Mouse (Mus musculus) hindbrain, embryonic 16.5 days (tissue): ENCODE measurements around the gene Arid3a. TPM values are rescaled to one million over a fixed set of nuclear protein-coding genes. Genes with fewer than 3 reads are reported as not detected.
A peak's percentile ranks its signal among the peaks of the same experiment; 100 is the strongest.

ENCODE experiments used
- ATAC-seq: fragments of 200-750 bp; cut with Nextera tagmentation; 2 replicates; pipeline ENCODE4 v1.8.0; 2017; ENCODE audit warnings: moderate TSS enrichment, moderate library complexity
- H3K27ac ChIP-seq: fragments of 300-500 bp; sonication (generic); 2 replicates; pipeline ENCODE4 v1.5.1; 2014; ENCODE audit warnings: low read depth, mild to moderate bottlenecking, control low read depth, low read length, moderate library complexity
- H3K27me3 ChIP-seq: fragments of 300-500 bp; sonication (generic); replicated peaks from 2 replicates; pipeline ENCODE4 v1.6.1; 2014; ENCODE audit warnings: low read length; ENCODE audit not compliant: control insufficient read depth, insufficient read depth
- H3K36me3 ChIP-seq: fragments of 300-500 bp; sonication (generic); 2 replicates; pipeline ENCODE4 v1.6.1; 2014; ENCODE audit warnings: mild to moderate bottlenecking, low read length, moderate library complexity, mixed read lengths; ENCODE audit not compliant: control insufficient read depth, insufficient read depth
- H3K4me1 ChIP-seq: fragments of 300-500 bp; sonication (generic); 2 replicates; pipeline ENCODE4 v1.6.1; 2014; ENCODE audit warnings: low read depth, low read length; ENCODE audit not compliant: control insufficient read depth, insufficient read depth
- H3K4me2 ChIP-seq: fragments of 300-500 bp; sonication (generic); 2 replicates; pipeline ENCODE4 v1.6.1; 2014; ENCODE audit warnings: mild to moderate bottlenecking, low read length, control low read depth, moderate library complexity
- H3K4me3 ChIP-seq: fragments of 300-500 bp; sonication (generic); 2 replicates; pipeline ENCODE4 v1.5.1; 2014; ENCODE audit warnings: mild to moderate bottlenecking, low read length, control low read depth, moderate library complexity
- H3K9ac ChIP-seq: fragments of 300-500 bp; sonication (generic); 2 replicates; pipeline ENCODE4 v1.6.1; 2014; ENCODE audit warnings: low read depth, mild to moderate bottlenecking, control low read depth, low read length, moderate library complexity
- H3K9me3 ChIP-seq: fragments of 300-500 bp; sonication (generic); 2 replicates; pipeline ENCODE4 v1.6.1; 2014; ENCODE audit warnings: mild to moderate bottlenecking, low read length, moderate library complexity; ENCODE audit not compliant: control insufficient read depth
- WGBS: fragments of 180-500 bp; shearing (Covaris S2); extraction: QIAGEN DNeasy Blood & Tissue Kit; methylation state at CpG from one replicate; pipeline ENCODE4 v1.1.7; 2014; 5-methylcytosine and 5-hydroxymethylcytosine counted together
- polyA plus RNA-seq: library from polyadenylated mRNA; unstranded; fragments of >200 nt; fragmentation: Nextera tagmentation; extraction: Ambion mirVana; gene quantifications from 2 replicates; pipeline ENCODE4 v1.2.1, GENCODE M21; 2015

Arid3a gene
- polyA plus RNA-seq, 1 experiment from 2014 or later, result 1.7 TPM

- no peaks in the 10 kb centered on the region for H3K9me3 ChIP-seq
- 90% methylated on average over 21 of the region's 21 CpGs for WGBS
- H3K36me3 ChIP-seq, result peaks cover 45% of the 10 kb centered on the region
- no peak overlapping the region for H3K9ac ChIP-seq
- H3K27me3 ChIP-seq, result peaks cover 21% of the 10 kb centered on the region
- no peak overlapping the region for H3K27ac ChIP-seq
- H3K4me2 ChIP-seq, result no peak overlapping the region
- ATAC-seq, result no peak
- H3K4me3 ChIP-seq, result no peak overlapping the region
- peaks cover 7% of the 10 kb centered on the region for H3K4me1 ChIP-seq
These were observed 47.2 kb downstream of the Arid3a start for GRCm38 (mm10) chr10:79974087-79974486.

DNA sequence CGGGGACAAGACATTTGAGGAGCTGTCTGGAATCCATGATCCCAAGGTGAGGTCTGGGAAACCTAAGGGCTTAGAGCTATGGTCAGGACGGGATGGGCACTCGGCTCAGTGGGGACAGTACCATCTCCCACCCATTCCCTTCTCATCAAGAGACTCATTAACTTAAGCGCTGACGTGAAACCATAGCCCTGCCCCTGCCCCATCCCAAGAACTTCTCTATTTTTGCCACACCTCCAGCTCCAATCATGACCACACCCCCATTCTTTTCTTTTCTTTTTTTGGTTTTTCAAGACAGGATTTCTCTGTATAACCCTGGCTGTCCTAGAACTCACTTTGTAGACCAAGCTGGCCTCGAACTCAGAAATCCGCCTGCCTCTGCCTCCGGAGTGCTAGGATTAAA, 47.8 kb downstream of the Arid3a start:
- no peak overlapping the region for H3K4me2 ChIP-seq
- H3K27me3 ChIP-seq, result peaks cover 18% of the 10 kb centered on the region
- H3K9me3 ChIP-seq, result no peaks in the 10 kb centered on the region
- H3K4me3 ChIP-seq, result no peak overlapping the region
- peaks cover 46% of the 10 kb centered on the region for H3K36me3 ChIP-seq
- H3K9ac ChIP-seq, result no peak overlapping the region
- ATAC-seq, result no peak
- 92% methylated on average over 8 of the region's 8 CpGs for WGBS
- H3K4me1 ChIP-seq, result peaks cover 7% of the 10 kb centered on the region
- H3K27ac ChIP-seq, result no peak overlapping the region

GRCm38 (mm10) chr10:79976071-79976721, 49.4 kb downstream of the Arid3a start:
- Histone ChIP-seq H3K4me1 (peaks cover 4% of the 10 kb centered on the region), H3K4me2 (no peak overlapping the region), H3K4me3 (no peak overlapping the region), H3K36me3 (peaks cover 46% of the 10 kb centered on the region), H3K9me3 (no peaks in the 10 kb centered on the region), H3K9ac (no peak overlapping the region), H3K27ac (no peak overlapping the region), H3K27me3 (peaks cover 11% of the 10 kb centered on the region)
- no peak for ATAC-seq
- 87% methylated on average over 28 of the region's 28 CpGs for WGBS

GRCm38 (mm10) chr10:79976722-79977107, 49.9 kb downstream of the Arid3a start:
- Histone ChIP-seq H3K36me3 (peaks cover 46% of the 10 kb centered on the region), H3K27me3 (peaks cover 6% of the 10 kb centered on the region), H3K4me2 (no peak overlapping the region), H3K9ac (no peak overlapping the region), H3K9me3 (no peaks in the 10 kb centered on the region), H3K27ac (no peak overlapping the region), H3K4me3 (no peak overlapping the region), H3K4me1 (peaks cover 8% of the 10 kb centered on the region)
- WGBS, result 73% methylated on average over 35 of the region's 36 CpGs
- ATAC-seq, result no peak

DNA sequence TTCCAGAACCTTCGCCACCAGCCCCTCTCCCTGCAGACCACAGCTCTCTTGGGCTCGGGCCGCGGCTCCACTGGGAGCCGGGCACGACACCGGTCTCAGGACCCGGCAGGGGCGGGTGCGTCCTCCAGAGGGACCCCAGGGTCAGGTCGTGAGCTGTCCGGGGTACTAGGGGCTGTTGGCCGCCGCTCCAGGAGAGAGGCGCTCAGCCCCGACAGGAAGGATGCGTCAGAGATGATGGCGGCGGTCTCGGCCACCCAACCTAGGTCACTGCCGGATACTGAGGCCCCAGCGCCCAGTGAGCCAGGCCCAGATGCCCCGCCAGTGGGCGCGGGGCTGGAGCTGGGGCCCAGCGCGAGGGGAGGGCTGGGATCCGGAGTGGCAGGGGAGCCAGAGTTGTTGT, 50.5 kb downstream of the Arid3a start:
- H3K9me3 ChIP-seq, result no peaks in the 10 kb centered on the region
- peaks cover 10% of the 10 kb centered on the region for H3K4me1 ChIP-seq
- H3K9ac ChIP-seq, result no peak overlapping the region
- no peak overlapping the region for H3K4me2 ChIP-seq
- H3K27ac ChIP-seq, result no peak overlapping the region
- H3K36me3 ChIP-seq, result peaks cover 46% of the 10 kb centered on the region
- no peak overlapping the region for H3K4me3 ChIP-seq
- no peak for ATAC-seq
- H3K27me3 ChIP-seq, result peaks cover 2% of the 10 kb centered on the region
- WGBS, result 80% methylated on average over 25 of the region's 28 CpGs

DNA sequence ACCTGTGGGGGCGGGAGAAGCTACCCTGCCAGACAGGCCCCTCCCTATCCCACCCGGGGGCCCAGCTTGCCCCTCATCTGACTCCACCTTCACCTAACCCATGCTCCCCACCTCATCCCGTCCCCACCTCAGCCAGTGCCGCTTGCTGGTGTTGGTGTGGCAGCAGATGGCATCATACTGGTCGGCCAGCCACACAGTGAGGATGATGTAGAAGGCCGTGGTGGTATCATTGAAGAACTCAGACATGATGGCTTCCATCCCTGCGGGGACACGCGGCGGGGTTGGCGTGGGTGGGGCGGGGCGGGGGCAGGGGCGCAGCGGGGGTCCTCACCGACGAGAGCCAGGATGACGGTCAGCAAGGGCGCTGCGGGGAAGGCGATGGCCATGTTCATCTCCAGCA, 51.2 kb downstream of the Arid3a start:
- H3K27me3 ChIP-seq, result peaks cover under 1% of the 10 kb centered on the region
- WGBS, result 97% methylated on average over 18 of the region's 21 CpGs
- H3K36me3 ChIP-seq, result peaks cover 46% of the 10 kb centered on the region

DNA sequence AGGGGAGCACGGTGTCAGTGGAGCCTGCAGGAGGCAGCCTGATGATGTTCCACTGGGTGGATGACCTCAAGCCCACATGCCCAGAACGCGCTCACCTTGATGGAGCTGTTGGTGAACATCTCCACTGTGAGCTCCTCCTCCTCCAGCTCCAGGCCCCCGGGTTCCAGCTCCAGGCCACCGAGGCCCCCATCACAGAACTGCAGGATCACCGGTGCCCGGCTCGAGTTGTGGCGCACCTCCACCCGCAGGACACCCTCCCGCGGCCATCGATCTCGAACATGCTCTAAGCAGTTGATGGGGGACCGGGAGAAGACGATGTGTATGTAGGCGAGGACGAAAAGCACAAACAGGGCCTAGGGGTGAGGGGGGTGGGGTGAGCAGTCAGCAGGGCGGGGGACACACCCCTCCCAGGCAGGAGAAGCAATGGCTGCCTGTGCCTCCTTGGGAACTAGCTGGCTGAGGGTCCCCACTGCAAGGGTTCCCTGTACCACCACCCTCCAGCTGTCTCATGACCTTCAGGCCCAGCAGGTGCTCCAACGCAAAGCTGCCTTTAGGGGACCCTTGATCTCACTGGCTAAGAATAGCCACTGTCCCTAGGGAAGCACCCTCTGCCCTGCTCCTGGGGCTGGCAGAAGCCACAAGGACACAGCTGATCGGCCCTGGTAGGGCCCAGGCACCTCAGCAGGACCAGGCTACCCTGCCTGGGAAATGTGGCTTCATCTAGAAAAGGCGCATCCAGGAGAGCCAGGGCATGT, 52.7 kb downstream of the Arid3a start:
- Histone ChIP-seq H3K36me3 (peaks cover 39% of the 10 kb centered on the region), H3K9me3 (no peaks in the 10 kb centered on the region), H3K4me2 (no peak overlapping the region), H3K27me3 (no peaks in the 10 kb centered on the region), H3K9ac (no peak overlapping the region), H3K4me1 (peaks cover 22% of the 10 kb centered on the region), H3K27ac (no peak overlapping the region), H3K4me3 (no peak overlapping the region)
- WGBS, result 89% methylated on average over 21 of the region's 22 CpGs
- no peak for ATAC-seq

More for the DNA sequence above, 51.2 kb downstream of the Arid3a start:
- Histone ChIP-seq H3K9ac (no peak overlapping the region), H3K27ac (no peak overlapping the region), H3K4me2 (no peak overlapping the region), H3K4me3 (no peak overlapping the region), H3K4me1 (peaks cover 17% of the 10 kb centered on the region), H3K9me3 (no peaks in the 10 kb centered on the region)
- no peak for ATAC-seq

DNA sequence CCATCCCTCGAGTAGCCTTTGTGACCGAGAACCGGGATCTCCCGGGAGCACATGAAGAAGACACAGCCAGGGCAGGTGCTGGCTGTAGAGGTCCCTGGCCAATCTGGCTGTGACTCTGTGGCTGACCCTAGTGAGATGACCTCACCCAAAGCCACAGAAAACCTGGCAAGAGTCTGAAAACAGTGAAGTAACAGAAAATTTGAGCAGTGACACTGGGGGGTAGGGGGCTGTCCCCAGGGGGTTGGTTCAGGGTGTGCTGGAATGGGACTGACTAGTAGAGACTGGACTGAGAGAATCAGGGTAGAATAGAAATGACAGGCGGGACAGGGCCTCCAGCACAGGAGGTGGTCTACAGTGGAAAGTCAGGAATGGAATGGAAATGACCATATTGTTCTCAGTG, 56.4 kb downstream of the Arid3a start:
- 74% methylated on average over 5 of the region's 5 CpGs for WGBS
- Histone ChIP-seq H3K4me1 (peaks cover 27% of the 10 kb centered on the region), H3K4me2 (peak overlapping the region; percentile 98)

DNA sequence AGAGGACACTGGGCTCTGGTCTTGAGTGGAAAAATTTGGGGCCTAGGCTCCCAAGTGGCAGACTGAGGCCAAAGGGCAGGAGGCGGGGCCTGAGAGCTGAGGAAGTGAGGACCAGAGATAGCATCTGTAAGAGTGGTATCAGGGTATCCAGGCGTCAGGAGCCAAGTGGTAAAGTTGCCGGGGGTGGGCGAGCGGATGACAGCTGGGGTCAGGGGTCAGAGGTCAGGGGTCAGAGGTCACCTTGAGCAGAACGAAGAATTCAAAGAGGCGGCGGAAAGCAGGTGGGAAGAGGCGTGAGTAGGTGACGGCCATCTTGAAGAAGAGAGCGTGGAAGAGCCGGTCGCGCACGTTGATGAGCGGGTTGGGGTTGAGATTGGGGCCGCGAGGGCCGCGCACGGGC, 56.8 kb downstream of the Arid3a start:
- H3K27me3 ChIP-seq, result peaks cover 10% of the 10 kb centered on the region
- under 1% methylated on average over 18 of the region's 21 CpGs for WGBS
- H3K4me1 ChIP-seq, result peaks cover 31% of the 10 kb centered on the region
- H3K27ac ChIP-seq, result peak overlapping the region; percentile 94
- H3K4me3 ChIP-seq, result peak overlapping the region; percentile 80
- no peaks in the 10 kb centered on the region for H3K9me3 ChIP-seq
- peaks cover 5% of the 10 kb centered on the region for H3K36me3 ChIP-seq
- H3K4me2 ChIP-seq, result peak overlapping the region; percentile 98
- no peak for ATAC-seq
- peak overlapping the region; percentile 93 for H3K9ac ChIP-seq

More for the DNA sequence above, 56.4 kb downstream of the Arid3a start:
- H3K27ac ChIP-seq, result peak overlapping the region; percentile 94
- peak overlapping the region; percentile 93 for H3K9ac ChIP-seq
- no peaks in the 10 kb centered on the region for H3K9me3 ChIP-seq
- peaks cover 6% of the 10 kb centered on the region for H3K27me3 ChIP-seq
- peak overlapping the region; percentile 80 for H3K4me3 ChIP-seq
- ATAC-seq, result no peak
- H3K36me3 ChIP-seq, result peaks cover 10% of the 10 kb centered on the region
